In genomic region chr16:55476544-55477208, GRCm38 (mm10) we compare ENCODE assay signal across 9 mouse cellular contexts.
A peak's percentile ranks its signal among the peaks of the same experiment; 100 is the strongest.
DNase-seq lines count a peak whose midpoint lies in the region; ATAC-seq lines count a peak whose summit lies in the region.
"Had no signal": no experiment of that assay in that cellular context is flagged by ENCODE, and none has a peak within 500 bp of the region (broad histone marks: within the 10 kb centered on the region; RNA-seq: fewer than 3 reads in every experiment).

No protein-coding gene starts in this region.

- H3K4me3 ChIP-seq in forebrain, embryonic 10.5 days = no peak overlapping the region
- H3K4me3 ChIP-seq in limb, embryonic 13.5 days = peak overlapping the region; percentile 14; the same call in 1 of the 2 replicates
- no peak overlapping the region for H3K4me3 ChIP-seq in neural tube, embryonic 11.5 days (ENCODE audit: low read depth, low read length)
- H3K4me3 ChIP-seq: erythroblast, embryonic 14.5 days had no signal

- no peaks in the 10 kb centered on the region for H3K4me1 ChIP-seq in forebrain, embryonic 10.5 days
- H3K4me1 ChIP-seq in limb, embryonic 13.5 days = peaks cover 7% of the 10 kb centered on the region; the same call in 1 of the 2 replicates
- H3K4me1 ChIP-seq in neural tube, embryonic 11.5 days (ENCODE audit: control insufficient read depth, insufficient read depth, low read length) = no peaks in the 10 kb centered on the region

- no peaks in the 10 kb centered on the region for H3K27me3 ChIP-seq in forebrain, embryonic 10.5 days (ENCODE audit: poor library complexity, severe bottlenecking)
- H3K27me3 ChIP-seq in limb, embryonic 13.5 days = peaks cover 9% of the 10 kb centered on the region; the same call in 1 of the 2 replicates
- H3K27me3 ChIP-seq in neural tube, embryonic 11.5 days (ENCODE audit: control insufficient read depth, insufficient read depth, low read length) = no peaks in the 10 kb centered on the region

- H3K36me3 ChIP-seq in forebrain, embryonic 10.5 days (replicated peaks) = no peaks in the 10 kb centered on the region
- H3K36me3 ChIP-seq in limb, embryonic 13.5 days = no peaks in the 10 kb centered on the region
- no peaks in the 10 kb centered on the region for H3K36me3 ChIP-seq in neural tube, embryonic 11.5 days (ENCODE audit: control insufficient read depth, insufficient read depth, low read length)

- WGBS in forebrain, embryonic 10.5 days = 30% methylated on average over 17 of the region's 17 CpGs
- 19% methylated on average over 17 of the region's 17 CpGs for WGBS in limb, embryonic 13.5 days
- 29% methylated on average over 17 of the region's 17 CpGs for whole genome bisulfite sequencing in neural tube, embryonic 11.5 days

- DNase-seq in right cerebral cortex, postnatal 10 days (ENCODE audit: low spot score in 2 of 2) = peak; percentile 55 to 57
- no peak for DNase-seq in right cerebral cortex, postnatal 4 days
- peak; percentile 85 for DNase-seq in adipocyte (ENCODE audit: low spot score)
- DNase-seq in forebrain, embryonic 10.5 days (ENCODE audit: extremely low spot score, low spot score) = peak; percentile 18
- DNase-seq in neural tube, embryonic 11.5 days (ENCODE audit: low spot score) = peak; percentile 29

- H3K9ac ChIP-seq in limb, embryonic 13.5 days = no peak overlapping the region
- H3K9ac ChIP-seq in neural tube, embryonic 11.5 days (ENCODE audit: low read length) = no peak overlapping the region

- H3K9me3 ChIP-seq in forebrain, embryonic 10.5 days = no peaks in the 10 kb centered on the region
- H3K9me3 ChIP-seq in limb, embryonic 13.5 days = no peaks in the 10 kb centered on the region
- no peaks in the 10 kb centered on the region for H3K9me3 ChIP-seq in neural tube, embryonic 11.5 days (ENCODE audit: control insufficient read depth, low read length)

- peak overlapping the region; percentile 45 for H3K4me2 ChIP-seq in limb, embryonic 13.5 days (replicated peaks)
- H3K4me2 ChIP-seq in neural tube, embryonic 11.5 days (ENCODE audit: low read depth) = no peak overlapping the region

- peak; percentile 79 for ATAC-seq in inflammation-experienced regulatory T-cells, adult 6 months
- peak; percentile 59; the same call in 1 of the 2 replicates for ATAC-seq in limb, embryonic 13.5 days (ENCODE audit: low FRiP score, low read depth)
- peak; percentile 63; the same call in 1 of the 2 replicates for ATAC-seq in neural tube, embryonic 11.5 days (ENCODE audit: insufficient read depth, low FRiP score, low TSS enrichment)
- ATAC-seq in erythroid progenitor cell, adult 5-6 weeks (replicated peaks; ENCODE audit: low FRiP score, poor library complexity, severe bottlenecking) = no peak

- no peak overlapping the region for H3K27ac ChIP-seq in forebrain, embryonic 10.5 days
- no peak overlapping the region for H3K27ac ChIP-seq in limb, embryonic 13.5 days
- H3K27ac ChIP-seq in neural tube, embryonic 11.5 days (ENCODE audit: low read depth, low read length) = no peak overlapping the region
